Mouse (Mus musculus): ENCODE results near the gene Socs2. TPM values are rescaled to one million over a fixed set of nuclear protein-coding genes. Genes with fewer than 3 reads are reported as not detected.

Gene Socs2
- total and polyA plus RNA-seq, 2 experiments = 5.3 to 53.8 TPM

GRCm38 (mm10) chr10:95445104-95446056 lies 28.4 kb upstream of the Socs2 start:
- no peaks in the 10 kb centered on the region for H3K27me3 ChIP-seq (ENCODE audit: control insufficient read depth, insufficient read depth, low read length)
- TF ChIP-seq POLR2A (IDR thresholded peaks at IDR 0.05; ENCODE audit: extremely low read depth, insufficient read depth, low read length) (no peak), CTCF (IDR thresholded peaks at IDR 0.05; ENCODE audit: low read depth, low read length) (no peak)
- no peaks in the 10 kb centered on the region; the same call in 1 of the 2 replicates for H3K4me1 ChIP-seq (ENCODE audit: control insufficient read depth, insufficient read depth, low read length)
- no peak for DNase-seq (ENCODE audit: extremely low read depth, low read depth, low spot score)
- no peak overlapping the region for H3K9ac ChIP-seq (ENCODE audit: low read depth, low read length)
- no peaks in the 10 kb centered on the region for H3K79me2 ChIP-seq (ENCODE audit: control insufficient read depth, insufficient read depth, low read length)
- WGBS = 86% methylated on average over 18 of the region's 18 CpGs
- no peak overlapping the region for H3K4me3 ChIP-seq (ENCODE audit: insufficient read depth, low read depth, low read length)
- no peak overlapping the region for H3K27ac ChIP-seq (replicated peaks; ENCODE audit: insufficient read depth, low read depth, low read length)
- H3K36me3 ChIP-seq (ENCODE audit: control insufficient read depth, insufficient read depth, low read length) = no peaks in the 10 kb centered on the region

- H3K4me1 ChIP-seq (ENCODE audit: control insufficient read depth, insufficient read depth, low read length) = peaks cover 9% of the 10 kb centered on the region
- no peak overlapping the region for H3K27ac ChIP-seq (replicated peaks; ENCODE audit: insufficient read depth, low read depth, low read length)
- H3K4me3 ChIP-seq (ENCODE audit: insufficient read depth, low read depth, low read length) = no peak overlapping the region
- H3K27me3 ChIP-seq (ENCODE audit: control insufficient read depth, insufficient read depth, low read length) = no peaks in the 10 kb centered on the region
- 68% methylated on average over 4 of the region's 4 CpGs for WGBS
- no peaks in the 10 kb centered on the region for H3K79me2 ChIP-seq (ENCODE audit: control insufficient read depth, insufficient read depth, low read length)
- TF ChIP-seq POLR2A (IDR thresholded peaks at IDR 0.05; ENCODE audit: extremely low read depth, insufficient read depth, low read length) = no peak
- TF ChIP-seq CTCF (IDR thresholded peaks at IDR 0.05; ENCODE audit: low read depth, low read length) = no peak
- H3K36me3 ChIP-seq (ENCODE audit: control insufficient read depth, insufficient read depth, low read length) = no peaks in the 10 kb centered on the region
- DNase-seq (ENCODE audit: extremely low read depth, low read depth, low spot score) = no peak
- H3K9ac ChIP-seq (ENCODE audit: low read depth, low read length) = no peak overlapping the region
These were observed 25.4 kb upstream of the Socs2 start for GRCm38 (mm10) chr10:95442334-95442733.

GRCm38 (mm10) chr10:95440566-95440965 lies 23.6 kb upstream of the Socs2 start:
- 19% methylated on average over 2 of the region's 2 CpGs for WGBS
- H3K4me1 ChIP-seq (ENCODE audit: control insufficient read depth, insufficient read depth, low read length) = peaks cover 9% of the 10 kb centered on the region
- TF ChIP-seq POLR2A (IDR thresholded peaks at IDR 0.05; ENCODE audit: extremely low read depth, insufficient read depth, low read length) = no peak
- peak; percentile 51 for TF ChIP-seq CTCF (IDR thresholded peaks at IDR 0.05; ENCODE audit: low read depth, low read length)
- H3K27ac ChIP-seq (replicated peaks; ENCODE audit: insufficient read depth, low read depth, low read length) = no peak overlapping the region
- H3K9ac ChIP-seq (ENCODE audit: low read depth, low read length) = no peak overlapping the region
- no peaks in the 10 kb centered on the region for H3K36me3 ChIP-seq (ENCODE audit: control insufficient read depth, insufficient read depth, low read length)
- peak; percentile 55 for DNase-seq (ENCODE audit: extremely low read depth, low read depth, low spot score)
- H3K4me3 ChIP-seq (ENCODE audit: insufficient read depth, low read depth, low read length) = no peak overlapping the region
- H3K79me2 ChIP-seq (ENCODE audit: control insufficient read depth, insufficient read depth, low read length) = no peaks in the 10 kb centered on the region
- no peaks in the 10 kb centered on the region for H3K27me3 ChIP-seq (ENCODE audit: control insufficient read depth, insufficient read depth, low read length)

- no peak overlapping the region for H3K4me3 ChIP-seq (ENCODE audit: insufficient read depth, low read depth, low read length)
- TF ChIP-seq POLR2A (IDR thresholded peaks at IDR 0.05; ENCODE audit: extremely low read depth, insufficient read depth, low read length) = no peak
- no peak for TF ChIP-seq CTCF (IDR thresholded peaks at IDR 0.05; ENCODE audit: low read depth, low read length)
- peaks cover 11% of the 10 kb centered on the region for H3K4me1 ChIP-seq (ENCODE audit: control insufficient read depth, insufficient read depth, low read length)
- no peaks in the 10 kb centered on the region for H3K27me3 ChIP-seq (ENCODE audit: control insufficient read depth, insufficient read depth, low read length)
- no peak overlapping the region for H3K27ac ChIP-seq (replicated peaks; ENCODE audit: insufficient read depth, low read depth, low read length)
- no peak for DNase-seq (ENCODE audit: extremely low read depth, low read depth, low spot score)
- no peaks in the 10 kb centered on the region for H3K36me3 ChIP-seq (ENCODE audit: control insufficient read depth, insufficient read depth, low read length)
- H3K9ac ChIP-seq (ENCODE audit: low read depth, low read length) = no peak overlapping the region
- no peaks in the 10 kb centered on the region for H3K79me2 ChIP-seq (ENCODE audit: control insufficient read depth, insufficient read depth, low read length)
- WGBS = 60% methylated on average over 10 of the region's 10 CpGs
These were observed 22.8 kb upstream of the Socs2 start for GRCm38 (mm10) chr10:95439718-95440339.

- TF ChIP-seq POLR2A (IDR thresholded peaks at IDR 0.05; ENCODE audit: extremely low read depth, insufficient read depth, low read length) (no peak), CTCF (IDR thresholded peaks at IDR 0.05; ENCODE audit: low read depth, low read length) (no peak)
- Histone ChIP-seq H3K79me2 (ENCODE audit: control insufficient read depth, insufficient read depth, low read length) (no peaks in the 10 kb centered on the region), H3K4me3 (ENCODE audit: insufficient read depth, low read depth, low read length) (no peak overlapping the region), H3K36me3 (ENCODE audit: control insufficient read depth, insufficient read depth, low read length) (no peaks in the 10 kb centered on the region), H3K27me3 (ENCODE audit: control insufficient read depth, insufficient read depth, low read length) (no peaks in the 10 kb centered on the region), H3K9ac (ENCODE audit: low read depth, low read length) (no peak overlapping the region; the same call in 1 of the 2 replicates), H3K4me1 (ENCODE audit: control insufficient read depth, insufficient read depth, low read length) (peaks cover 11% of the 10 kb centered on the region), H3K27ac (replicated peaks; ENCODE audit: insufficient read depth, low read depth, low read length) (peak overlapping the region; percentile 54)
- 5% methylated on average over 11 of the region's 11 CpGs for WGBS
- DNase-seq (ENCODE audit: extremely low read depth, low read depth, low spot score) = peak; percentile 99
These were observed 22.0 kb upstream of the Socs2 start for GRCm38 (mm10) chr10:95438941-95439340.
